Mouse (Mus musculus) forebrain, embryonic 11.5 days (tissue): Measurements from ENCODE around the gene Zfp92. TPM values are rescaled to one million over a fixed set of nuclear protein-coding genes. Genes with fewer than 3 reads are reported as not detected.

Experiments used
- ATAC-seq: fragments of 200-750 bp; cut with Nextera tagmentation; replicated peaks from 2 replicates; pipeline ENCODE4 v1.8.0; 2017; ENCODE audit warnings: moderate TSS enrichment; ENCODE audit not compliant: low FRiP score
- DNase-seq: peaks from one replicate; pipeline ENCODE4 v3.0.0-alpha.2; 2017; ENCODE audit warnings: low spot score
- H3K27ac ChIP-seq: fragments of 300-500 bp; sonication (generic); 2 replicates; pipeline ENCODE4 v1.5.1; 2014; ENCODE audit warnings: low read depth, low read length
- H3K27me3 ChIP-seq: fragments of 300-500 bp; sonication (generic); 2 replicates; pipeline ENCODE4 v1.6.1; 2014; ENCODE audit warnings: mild to moderate bottlenecking, low read length, mixed read lengths; ENCODE audit not compliant: control insufficient read depth, insufficient read depth
- H3K36me3 ChIP-seq: fragments of 300-500 bp; sonication (generic); 2 replicates; pipeline ENCODE4 v1.6.1; 2014; ENCODE audit warnings: mild to moderate bottlenecking, low read length, moderate library complexity, mixed read lengths; ENCODE audit not compliant: control insufficient read depth, insufficient read depth
- H3K4me1 ChIP-seq: fragments of 300-500 bp; sonication (generic); replicated peaks from 2 replicates; pipeline ENCODE4 v1.6.1; 2014; ENCODE audit warnings: low read length, mixed read lengths; ENCODE audit not compliant: control insufficient read depth, insufficient read depth
- H3K4me2 ChIP-seq: fragments of 300-500 bp; sonication (generic); 2 replicates; pipeline ENCODE4 v1.6.1; 2014; ENCODE audit warnings: low read depth, mild to moderate bottlenecking, low read length, moderate library complexity, mixed read lengths; ENCODE audit not compliant: severe bottlenecking
- H3K4me3 ChIP-seq: fragments of 300-500 bp; sonication (generic); 2 replicates; pipeline ENCODE4 v1.5.1; 2014; ENCODE audit warnings: low read depth, low read length
- H3K9ac ChIP-seq: fragments of 300-500 bp; sonication (generic); 2 replicates; pipeline ENCODE4 v1.6.1; 2014; ENCODE audit warnings: low read length
- H3K9me3 ChIP-seq: fragments of 300-500 bp; sonication (generic); 2 replicates; pipeline ENCODE4 v1.6.1; 2016; ENCODE audit warnings: low read length, mixed read lengths; ENCODE audit not compliant: control insufficient read depth
- WGBS: fragments of 180-500 bp; shearing (Covaris S2); extraction: QIAGEN DNeasy Blood & Tissue Kit; methylation state at CpG from one replicate; pipeline ENCODE4 v1.1.7; 2014; 5-methylcytosine and 5-hydroxymethylcytosine counted together
- polyA plus RNA-seq: library from polyadenylated mRNA; unstranded; fragments of >200 nt; fragmentation: Nextera tagmentation; extraction: Ambion mirVana; gene quantifications from 2 replicates; pipeline ENCODE4 v1.2.1, GENCODE M21; 2014

The Zfp92 gene
- polyA plus RNA-seq, 1 experiment from 2014 or later: 0.12 TPM

- no peak overlapping the region for H3K4me3 ChIP-seq
- no peak for DNase-seq
- H3K36me3 ChIP-seq: no peaks in the 10 kb centered on the region
- no peaks in the 10 kb centered on the region for H3K9me3 ChIP-seq
- no peaks in the 10 kb centered on the region for H3K27me3 ChIP-seq
- no peak overlapping the region for H3K9ac ChIP-seq
- no peak overlapping the region for H3K4me2 ChIP-seq
- no peak for ATAC-seq
- no peaks in the 10 kb centered on the region for H3K4me1 ChIP-seq
- WGBS: 56% methylated on average over 1 of the region's 1 CpGs
- H3K27ac ChIP-seq: no peak overlapping the region
Measured at GRCm38 (mm10) chrX:73412767-73413166, 1.9 kb downstream of the Zfp92 start.

- H3K4me1 ChIP-seq: no peaks in the 10 kb centered on the region
- 75% methylated on average over 2 of the region's 2 CpGs for WGBS
- no peaks in the 10 kb centered on the region for H3K9me3 ChIP-seq
- no peaks in the 10 kb centered on the region for H3K36me3 ChIP-seq
- no peak overlapping the region for H3K9ac ChIP-seq
- ATAC-seq: no peak
- H3K4me2 ChIP-seq: no peak overlapping the region
- no peaks in the 10 kb centered on the region for H3K27me3 ChIP-seq
- no peak overlapping the region for H3K4me3 ChIP-seq
- H3K27ac ChIP-seq: no peak overlapping the region
- DNase-seq: no peak
Measured at GRCm38 (mm10) chrX:73430036-73430435, 19.1 kb downstream of the Zfp92 start.

GRCm38 (mm10) chrX:73432850-73433249 is 22.0 kb downstream of the Zfp92 start:
- Histone ChIP-seq H3K9me3 (no peaks in the 10 kb centered on the region), H3K4me2 (no peak overlapping the region), H3K27ac (no peak overlapping the region), H3K9ac (no peak overlapping the region), H3K4me3 (no peak overlapping the region), H3K27me3 (no peaks in the 10 kb centered on the region), H3K4me1 (no peaks in the 10 kb centered on the region), H3K36me3 (no peaks in the 10 kb centered on the region)
- 83% methylated on average over 5 of the region's 5 CpGs for WGBS
- no peak for ATAC-seq
- no peak for DNase-seq

GRCm38 (mm10) chrX:73435252-73435651 is 24.4 kb downstream of the Zfp92 start, which contains the start of gene Trex2:
TSS of gene Trex2 (minus strand) at chrX:73435344.
- Histone ChIP-seq H3K9me3 (no peaks in the 10 kb centered on the region), H3K4me1 (no peaks in the 10 kb centered on the region), H3K9ac (no peak within 1 kb of the TSS), H3K4me2 (no peak within 1 kb of the TSS), H3K36me3 (no peaks in the 10 kb centered on the region), H3K27ac (no peak within 1 kb of the TSS), H3K27me3 (no peaks in the 10 kb centered on the region), H3K4me3 (no peak within 1 kb of the TSS)
- DNase-seq (no peak), ATAC-seq (no peak)
- 88% methylated on average over 11 of the region's 11 CpGs for WGBS

- Histone ChIP-seq H3K4me1 (no peaks in the 10 kb centered on the region), H3K27ac (no peak overlapping the region), H3K4me2 (no peak overlapping the region), H3K4me3 (no peak overlapping the region), H3K36me3 (no peaks in the 10 kb centered on the region), H3K9me3 (no peaks in the 10 kb centered on the region), H3K9ac (no peak overlapping the region), H3K27me3 (no peaks in the 10 kb centered on the region)
- WGBS: 72% methylated on average over 2 of the region's 2 CpGs
- DNase-seq (no peak), ATAC-seq (no peak)
Measured at GRCm38 (mm10) chrX:73441428-73441827, 30.5 kb downstream of the Zfp92 start.

- DNase-seq: peak; percentile 63
- H3K4me1 ChIP-seq: no peaks in the 10 kb centered on the region
- H3K4me2 ChIP-seq: no peak overlapping the region
- 27% methylated on average over 2 of the region's 2 CpGs for WGBS
- no peak overlapping the region for H3K27ac ChIP-seq
- H3K36me3 ChIP-seq: no peaks in the 10 kb centered on the region
- no peak overlapping the region for H3K4me3 ChIP-seq
- no peaks in the 10 kb centered on the region for H3K9me3 ChIP-seq
- H3K27me3 ChIP-seq: no peaks in the 10 kb centered on the region
- no peak for ATAC-seq
- no peak overlapping the region for H3K9ac ChIP-seq
Measured at GRCm38 (mm10) chrX:73451949-73452348, 41.1 kb downstream of the Zfp92 start.

- ATAC-seq (peak; percentile 100), DNase-seq (peak; percentile 92)
- 25% methylated on average over 25 of the region's 26 CpGs for WGBS
- no peaks in the 10 kb centered on the region for H3K4me1 ChIP-seq
- H3K27ac ChIP-seq: no peak within 1 kb of the TSS
- H3K36me3 ChIP-seq: no peaks in the 10 kb centered on the region
- H3K4me3 ChIP-seq: peak within 1 kb of the TSS; percentile 52
- no peaks in the 10 kb centered on the region for H3K27me3 ChIP-seq
- peak within 1 kb of the TSS; percentile 55 for H3K9ac ChIP-seq
- H3K4me2 ChIP-seq: peak within 1 kb of the TSS; percentile 52
- H3K9me3 ChIP-seq: no peaks in the 10 kb centered on the region
Measured at GRCm38 (mm10) chrX:73458877-73459392, 48.0 kb downstream of the Zfp92 start, which contains the start of gene Haus7. TSS of gene Haus7 (minus strand) at chrX:73459044.

- Histone ChIP-seq H3K4me3 (no peak overlapping the region), H3K27me3 (no peaks in the 10 kb centered on the region), H3K9ac (no peak overlapping the region), H3K9me3 (no peaks in the 10 kb centered on the region), H3K4me1 (no peaks in the 10 kb centered on the region), H3K4me2 (no peak overlapping the region), H3K27ac (no peak overlapping the region), H3K36me3 (no peaks in the 10 kb centered on the region)
- DNase-seq (no peak), ATAC-seq (no peak)
- WGBS: 77% methylated on average over 4 of the region's 4 CpGs
Measured at GRCm38 (mm10) chrX:73460792-73461191, 49.9 kb downstream of the Zfp92 start.

- 87% methylated on average over 9 of the region's 9 CpGs for WGBS
- Histone ChIP-seq H3K36me3 (no peaks in the 10 kb centered on the region), H3K4me3 (no peak overlapping the region), H3K4me2 (no peak overlapping the region), H3K27me3 (no peaks in the 10 kb centered on the region), H3K27ac (no peak overlapping the region), H3K9me3 (no peaks in the 10 kb centered on the region), H3K9ac (no peak overlapping the region), H3K4me1 (no peaks in the 10 kb centered on the region)
- DNase-seq: peak; percentile 6
- ATAC-seq: no peak
Measured at GRCm38 (mm10) chrX:73465483-73466186, 54.7 kb downstream of the Zfp92 start.
